Mouse (Mus musculus): ENCODE measurements around the gene Eda.

DNA sequence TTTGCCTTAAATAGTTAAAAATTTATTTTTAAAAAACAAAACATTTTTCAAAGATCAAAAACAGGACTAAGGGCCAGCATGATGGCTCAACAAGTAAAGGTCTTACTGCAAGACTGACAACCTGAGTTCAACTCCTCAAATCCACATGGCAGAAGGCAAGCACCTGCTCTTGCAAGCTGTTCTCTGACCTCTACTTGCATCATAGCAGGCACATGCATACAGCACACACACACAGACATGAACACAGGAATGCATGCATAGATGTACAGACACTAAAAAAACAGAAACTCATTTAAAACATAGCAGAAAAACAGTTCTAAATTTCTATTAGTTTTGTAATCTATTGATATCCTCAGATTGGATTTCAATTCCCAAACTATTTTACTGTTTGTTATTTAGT is 338.2 kb downstream of the Eda start:
- TF ChIP-seq POLR2AphosphoS5 (IDR thresholded peaks at IDR 0.05; ENCODE audit: insufficient replicate concordance, low read depth, low read length) (no peak), CTCF (IDR thresholded peaks at IDR 0.05; ENCODE audit: low read depth, low read length) (no peak), GATA1 (IDR thresholded peaks at IDR 0.05; ENCODE audit: borderline replicate concordance, low read length) (no peak), TAL1 (conservative IDR thresholded peaks at IDR 0.05; ENCODE audit: low read depth, low read length) (no peak), GATA2 (IDR thresholded peaks at IDR 0.05; ENCODE audit: borderline replicate concordance, low read depth, low read length) (no peak)

Measured in G1E (cell line).